Mouse (Mus musculus) limb, embryonic 11.5 days (tissue): ENCODE data around the gene Rmi2. TPM values are rescaled to one million over a fixed set of nuclear protein-coding genes. Genes with fewer than 3 reads are reported as not detected.

Experiments used
- ATAC-seq: fragments of 200-750 bp; cut with Nextera tagmentation; 2 replicates; pipeline ENCODE4 v1.8.0; 2017; ENCODE audit warnings: low read depth; ENCODE audit not compliant: insufficient number of reproducible peaks, low FRiP score, low TSS enrichment
- DNase-seq: peaks from one replicate; pipeline ENCODE4 v3.0.0-alpha.2; 2015; ENCODE audit warnings: low spot score
- H3K27ac ChIP-seq: fragments of 300-500 bp; sonication (generic); replicated peaks from 2 replicates; pipeline ENCODE4 v1.5.1; 2014; ENCODE audit warnings: low read depth, mild to moderate bottlenecking, low read length
- H3K27me3 ChIP-seq: fragments of 300-500 bp; sonication (generic); 2 replicates; pipeline ENCODE4 v1.6.1; 2014; ENCODE audit warnings: mild to moderate bottlenecking, low read length, mixed read lengths; ENCODE audit not compliant: control insufficient read depth, insufficient read depth
- H3K36me3 ChIP-seq: fragments of 300-500 bp; sonication (generic); 2 replicates; pipeline ENCODE4 v1.6.1; 2014; ENCODE audit warnings: mild to moderate bottlenecking, low read length, moderate library complexity, mixed read lengths; ENCODE audit not compliant: control insufficient read depth, insufficient read depth
- H3K4me1 ChIP-seq: fragments of 300-500 bp; sonication (generic); 2 replicates; pipeline ENCODE4 v1.6.1; 2014; ENCODE audit warnings: low read length, mixed read lengths; ENCODE audit not compliant: control insufficient read depth, insufficient read depth
- H3K4me2 ChIP-seq: fragments of 300-500 bp; sonication (generic); 2 replicates; pipeline ENCODE4 v1.6.1; 2014; ENCODE audit warnings: low read depth, mild to moderate bottlenecking, moderate library complexity; ENCODE audit not compliant: severe bottlenecking
- H3K4me3 ChIP-seq: fragments of 300-500 bp; sonication (generic); 2 replicates; pipeline ENCODE4 v1.5.1; 2014; ENCODE audit warnings: low read depth, low read length
- H3K9ac ChIP-seq: fragments of 300-500 bp; sonication (generic); 2 replicates; pipeline ENCODE4 v1.6.1; 2014; ENCODE audit warnings: mild to moderate bottlenecking, low read length
- H3K9me3 ChIP-seq: fragments of 300-500 bp; sonication (generic); 2 replicates; pipeline ENCODE4 v1.6.1; 2016; ENCODE audit warnings: low read length; ENCODE audit not compliant: control insufficient read depth
- WGBS: fragments of 180-500 bp; shearing (Covaris S2); extraction: QIAGEN DNeasy Blood & Tissue Kit; methylation state at CpG from one replicate; pipeline ENCODE4 v1.1.7; 2014; 5-methylcytosine and 5-hydroxymethylcytosine counted together
- polyA plus RNA-seq: library from polyadenylated mRNA; unstranded; fragments of >200 nt; fragmentation: Nextera tagmentation; extraction: Ambion mirVana; gene quantifications from 2 replicates; pipeline ENCODE4 v1.2.1, GENCODE M21; 2014

Gene Rmi2
- polyA plus RNA-seq: 4.3 and 4.7 TPM in 2 replicates

DNA sequence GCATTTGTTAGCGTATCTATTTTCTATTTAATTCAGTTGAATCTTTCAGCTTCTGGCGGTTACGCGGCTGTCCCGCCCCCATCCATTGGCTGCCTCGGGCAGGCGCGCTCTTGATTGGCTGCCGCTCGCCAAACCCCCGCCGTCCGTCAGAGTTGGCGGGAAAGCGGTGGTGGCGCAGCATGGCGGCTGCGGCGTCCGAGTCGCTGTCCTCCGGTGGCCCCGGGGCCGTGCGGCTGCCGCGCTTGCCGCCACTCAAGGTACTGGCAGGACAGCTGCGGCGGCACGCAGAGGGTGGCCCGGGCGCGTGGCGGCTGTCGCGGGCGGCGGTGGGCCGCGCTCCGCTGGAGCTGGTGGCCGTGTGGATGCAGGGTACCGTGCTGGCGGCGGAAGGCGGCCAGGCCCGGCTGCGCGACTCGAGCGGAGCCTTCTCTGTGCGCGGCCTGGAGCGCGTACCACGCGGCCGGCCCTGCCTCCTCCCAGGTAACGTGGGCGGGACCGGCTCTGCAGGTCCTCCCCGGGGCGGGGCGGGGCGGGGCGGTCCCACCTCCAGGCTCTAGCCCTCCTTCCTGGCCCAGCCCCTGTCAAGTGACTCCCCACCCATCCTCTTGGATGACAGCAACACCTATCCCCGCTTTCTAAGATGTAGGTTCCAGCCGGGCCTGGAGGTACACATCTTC lies at the start of gene Rmi2:
Rmi2 (plus strand) TSS at position 149 of the 677 bp plus-strand sequence.
- ATAC-seq: peak; percentile 84
- peak within 1 kb of the TSS; percentile 75 for H3K9ac ChIP-seq
- peaks cover 12% of the 10 kb centered on the region for H3K4me1 ChIP-seq
- H3K27me3 ChIP-seq: no peaks in the 10 kb centered on the region
- peak within 1 kb of the TSS; percentile 75 for H3K27ac ChIP-seq
- no peaks in the 10 kb centered on the region for H3K9me3 ChIP-seq
- peak within 1 kb of the TSS; percentile 60 for H3K4me3 ChIP-seq
- no peaks in the 10 kb centered on the region; the same call in 1 of the 2 replicates for H3K36me3 ChIP-seq
- DNase-seq: peak; percentile 93
- peak within 1 kb of the TSS; percentile 53 for H3K4me2 ChIP-seq
- under 1% methylated on average over 68 of the region's 69 CpGs for WGBS

- Histone ChIP-seq H3K27me3 (no peaks in the 10 kb centered on the region), H3K9me3 (no peaks in the 10 kb centered on the region), H3K4me1 (peaks cover 32% of the 10 kb centered on the region), H3K9ac (peak within 1 kb of the TSS; percentile 78), H3K4me3 (peak within 1 kb of the TSS; percentile 66), H3K36me3 (no peaks in the 10 kb centered on the region), H3K4me2 (peak within 1 kb of the TSS; percentile 92), H3K27ac (peak within 1 kb of the TSS; percentile 82)
- ATAC-seq (peak; percentile 81), DNase-seq (peak; percentile 93)
- WGBS: under 1% methylated on average over 44 of the region's 59 CpGs
Observed at GRCm38 (mm10) chr16:10785371-10786231, 49.3 kb upstream of the Rmi2 start, which contains the start of gene Socs1. TSS of gene Socs1 (minus strand) at chr16:10785536.

GRCm38 (mm10) chr16:10786288-10786687 lies 48.6 kb upstream of the Rmi2 start:
- Histone ChIP-seq H3K36me3 (no peaks in the 10 kb centered on the region), H3K4me3 (peak overlapping the region; percentile 66), H3K4me1 (peaks cover 32% of the 10 kb centered on the region), H3K27ac (peak overlapping the region; percentile 82), H3K9ac (peak overlapping the region; percentile 78), H3K4me2 (peak overlapping the region; percentile 92), H3K27me3 (no peaks in the 10 kb centered on the region), H3K9me3 (no peaks in the 10 kb centered on the region)
- DNase-seq: peak; percentile 91
- WGBS: 2% methylated on average over 9 of the region's 9 CpGs
- 0 out of 2 replicates have a peak, but pooled peaks have one; percentile 1 for ATAC-seq

DNA sequence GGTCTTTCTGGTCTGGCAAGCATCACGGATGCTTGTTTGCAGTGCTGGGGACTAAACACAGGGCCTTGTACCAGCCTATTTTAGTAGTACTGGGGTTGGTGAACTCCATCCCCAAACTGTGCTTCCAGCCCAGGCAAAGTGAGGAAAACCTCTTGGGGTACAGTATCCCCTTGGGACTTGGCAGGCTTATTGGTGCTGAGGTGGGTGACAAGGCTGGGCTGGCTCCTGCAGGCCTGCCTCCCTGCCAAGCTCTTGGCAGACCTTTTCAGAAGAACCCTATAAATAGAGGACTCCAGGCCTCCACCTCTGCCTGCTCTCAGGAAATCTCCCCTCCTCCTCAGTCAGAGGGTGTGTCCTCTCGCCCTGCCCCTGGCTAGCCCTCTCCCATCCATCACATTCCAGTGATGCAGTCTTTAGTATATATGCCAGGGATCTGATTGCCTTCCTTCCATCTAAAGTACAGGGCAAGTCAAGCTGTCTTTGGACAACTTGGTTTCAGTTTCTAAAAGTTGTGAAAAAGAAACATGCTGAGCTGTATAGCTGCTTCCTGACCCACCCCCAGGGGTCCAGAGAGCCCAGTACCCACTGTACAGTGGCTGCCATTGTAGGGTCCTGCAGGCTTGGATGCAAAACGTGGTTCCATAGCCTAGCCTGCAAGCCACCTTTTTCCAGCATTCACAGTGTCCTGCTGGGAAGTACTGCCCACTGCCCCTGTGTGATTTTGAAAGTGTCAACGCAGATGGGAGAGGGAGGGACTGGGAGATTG lies 47.9 kb upstream of the Rmi2 start:
- H3K4me1 ChIP-seq: peaks cover 26% of the 10 kb centered on the region
- no peak for DNase-seq
- H3K27ac ChIP-seq: peak overlapping the region; percentile 1; the same call in 1 of the 2 replicates
- H3K9me3 ChIP-seq: no peaks in the 10 kb centered on the region
- 63% methylated on average over 4 of the region's 4 CpGs for WGBS
- H3K27me3 ChIP-seq: no peaks in the 10 kb centered on the region
- no peak for ATAC-seq
- H3K36me3 ChIP-seq: no peaks in the 10 kb centered on the region
- peak overlapping the region; percentile 92 for H3K4me2 ChIP-seq
- H3K4me3 ChIP-seq: no peak overlapping the region
- H3K9ac ChIP-seq: no peak overlapping the region

DNA sequence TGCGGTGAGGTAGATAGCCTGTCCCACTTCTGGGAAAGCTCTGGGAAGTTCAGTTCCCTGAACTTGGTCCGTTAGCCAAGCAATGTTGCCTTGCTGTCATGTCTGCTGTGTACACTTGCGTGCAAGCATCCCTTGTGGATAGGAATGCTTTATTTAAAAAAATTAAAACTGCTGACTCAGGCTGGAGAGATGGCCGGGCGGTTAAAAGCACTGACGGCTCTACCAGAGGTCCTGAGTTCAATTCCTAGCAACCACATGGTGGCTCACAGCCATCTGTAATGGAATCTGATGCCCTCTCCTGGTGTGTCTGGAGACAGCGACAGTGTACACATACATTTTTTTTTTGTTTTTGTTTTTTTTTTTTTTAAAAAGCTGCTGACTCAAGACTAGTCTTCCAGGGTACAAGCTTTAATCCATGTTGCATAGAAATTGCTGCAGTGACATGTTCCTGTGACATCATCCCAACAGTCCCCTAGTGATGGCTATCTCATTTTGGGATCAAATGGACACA lies 47.3 kb upstream of the Rmi2 start:
- H3K4me1 ChIP-seq: peaks cover 20% of the 10 kb centered on the region
- no peak overlapping the region for H3K4me2 ChIP-seq
- no peaks in the 10 kb centered on the region for H3K36me3 ChIP-seq
- no peaks in the 10 kb centered on the region for H3K9me3 ChIP-seq
- H3K27ac ChIP-seq: no peak overlapping the region
- WGBS: 83% methylated on average over 7 of the region's 7 CpGs
- no peak for ATAC-seq
- H3K9ac ChIP-seq: no peak overlapping the region
- no peak for DNase-seq
- H3K27me3 ChIP-seq: no peaks in the 10 kb centered on the region
- H3K4me3 ChIP-seq: no peak overlapping the region

GRCm38 (mm10) chr16:10788271-10788670 lies 46.6 kb upstream of the Rmi2 start, which contains the start of gene Tnp2:
TSS of gene Tnp2 (minus strand) at chr16:10788660.
- Histone ChIP-seq H3K9ac (no peak within 1 kb of the TSS), H3K27ac (no peak within 1 kb of the TSS), H3K4me3 (no peak within 1 kb of the TSS), H3K36me3 (no peaks in the 10 kb centered on the region), H3K27me3 (no peaks in the 10 kb centered on the region), H3K4me2 (no peak within 1 kb of the TSS), H3K9me3 (no peaks in the 10 kb centered on the region), H3K4me1 (peaks cover 13% of the 10 kb centered on the region)
- DNase-seq: no peak
- WGBS: 46% methylated on average over 16 of the region's 16 CpGs
- ATAC-seq: no peak

GRCm38 (mm10) chr16:10788866-10789265 lies 46.0 kb upstream of the Rmi2 start:
- H3K9me3 ChIP-seq: no peaks in the 10 kb centered on the region
- no peak overlapping the region for H3K9ac ChIP-seq
- DNase-seq: no peak

More at GRCm38 (mm10) chr16:10788866-10789265, 46.0 kb upstream of the Rmi2 start:
- WGBS: 56% methylated on average over 4 of the region's 4 CpGs
- Histone ChIP-seq H3K4me1 (peaks cover 10% of the 10 kb centered on the region; the same call in 1 of the 2 replicates), H3K36me3 (no peaks in the 10 kb centered on the region), H3K27me3 (no peaks in the 10 kb centered on the region), H3K4me3 (no peak overlapping the region), H3K4me2 (no peak overlapping the region), H3K27ac (no peak overlapping the region)
- no peak for ATAC-seq
